Mouse (Mus musculus): ENCODE results near the gene Sdr42e1. TPM values are rescaled to one million over a fixed set of nuclear protein-coding genes. Genes with fewer than 3 reads are reported as not detected.

The Sdr42e1 gene
- total and polyA plus RNA-seq, 3 experiments, result 1.7 to 4.8 (median 2.1) TPM

- DNase-seq, result no peak
- no peak for TF ChIP-seq EP300 (IDR thresholded peaks at IDR 0.05; ENCODE audit: insufficient read depth, low read depth, low read length)
- TF ChIP-seq POLR2A (IDR thresholded peaks at IDR 0.05; ENCODE audit: insufficient read depth, low read depth, low read length), result no peak
- TF ChIP-seq CTCF (IDR thresholded peaks at IDR 0.05), result no peak
- no peak overlapping the region for H3K9ac ChIP-seq (ENCODE audit: low read depth, low read length)
These were observed 36.0 kb downstream of the Sdr42e1 start for GRCm38 (mm10) chr8:117637462-117637861.

GRCm38 (mm10) chr8:117634406-117634805 is 39.1 kb downstream of the Sdr42e1 start:
- Histone ChIP-seq H3K9ac (ENCODE audit: low read depth, low read length) (no peak overlapping the region), H3K4me3 (no peak overlapping the region), H3K36me3 (ENCODE audit: control insufficient read depth, insufficient read depth, low read length) (no peaks in the 10 kb centered on the region), H3K4me1 (ENCODE audit: control insufficient read depth, insufficient read depth, low read length) (no peaks in the 10 kb centered on the region), H3K79me2 (replicated peaks; ENCODE audit: control insufficient read depth, insufficient read depth, low read length) (no peaks in the 10 kb centered on the region), H3K27me3 (ENCODE audit: control insufficient read depth, insufficient read depth, low read length) (no peaks in the 10 kb centered on the region), H3K27ac (no peak overlapping the region)
- TF ChIP-seq EP300 (IDR thresholded peaks at IDR 0.05; ENCODE audit: insufficient read depth, low read depth, low read length), result no peak
- no peak for TF ChIP-seq CTCF (IDR thresholded peaks at IDR 0.05)
- no peak for TF ChIP-seq POLR2A (IDR thresholded peaks at IDR 0.05; ENCODE audit: insufficient read depth, low read depth, low read length)
- intact Hi-C loops (cut with DNase I), result no loop called here
- WGBS, result 80% methylated on average over 7 of the region's 7 CpGs
- no peak for DNase-seq

More at GRCm38 (mm10) chr8:117637462-117637861, 36.0 kb downstream of the Sdr42e1 start:
- Histone ChIP-seq H3K27me3 (ENCODE audit: control insufficient read depth, insufficient read depth, low read length) (no peaks in the 10 kb centered on the region), H3K4me3 (no peak overlapping the region), H3K79me2 (replicated peaks; ENCODE audit: control insufficient read depth, insufficient read depth, low read length) (no peaks in the 10 kb centered on the region), H3K4me1 (ENCODE audit: control insufficient read depth, insufficient read depth, low read length) (no peaks in the 10 kb centered on the region), H3K27ac (no peak overlapping the region), H3K36me3 (ENCODE audit: control insufficient read depth, insufficient read depth, low read length) (no peaks in the 10 kb centered on the region)
- intact Hi-C loops (cut with DNase I), result no loop called here
- WGBS, result 56% methylated on average over 3 of the region's 3 CpGs

DNA sequence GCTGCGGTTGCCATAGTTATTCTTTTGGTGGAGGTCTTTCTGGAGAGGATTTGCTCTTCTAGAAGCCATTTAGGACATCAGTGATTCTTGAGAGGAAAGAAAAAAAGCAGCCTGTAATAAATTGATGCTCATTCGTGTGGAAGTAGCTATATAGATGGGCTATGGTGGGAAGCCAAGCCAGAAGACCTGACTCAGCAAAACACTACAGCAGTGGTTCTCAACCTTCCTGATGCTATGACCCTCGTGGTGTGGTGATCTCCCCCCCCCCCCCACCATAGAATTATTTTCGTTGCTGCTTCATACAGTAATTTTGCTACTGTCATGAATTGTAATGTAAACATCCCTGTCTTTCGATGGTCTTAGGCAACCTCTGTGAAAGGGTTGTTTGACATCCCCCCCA is 41.0 kb downstream of the Sdr42e1 start:
- no peak for DNase-seq
- Histone ChIP-seq H3K9ac (ENCODE audit: low read depth, low read length) (no peak overlapping the region), H3K27ac (no peak overlapping the region), H3K36me3 (ENCODE audit: control insufficient read depth, insufficient read depth, low read length) (no peaks in the 10 kb centered on the region), H3K79me2 (replicated peaks; ENCODE audit: control insufficient read depth, insufficient read depth, low read length) (no peaks in the 10 kb centered on the region), H3K4me1 (ENCODE audit: control insufficient read depth, insufficient read depth, low read length) (no peaks in the 10 kb centered on the region), H3K4me3 (no peak overlapping the region), H3K27me3 (ENCODE audit: control insufficient read depth, insufficient read depth, low read length) (no peaks in the 10 kb centered on the region)
- WGBS, result 80% methylated on average over 5 of the region's 5 CpGs
- no peak for TF ChIP-seq CTCF (IDR thresholded peaks at IDR 0.05)
- no peak for TF ChIP-seq POLR2A (IDR thresholded peaks at IDR 0.05; ENCODE audit: insufficient read depth, low read depth, low read length)
- no peak for TF ChIP-seq EP300 (IDR thresholded peaks at IDR 0.05; ENCODE audit: insufficient read depth, low read depth, low read length)
- intact Hi-C loops (cut with DNase I), result no loop called here

DNA sequence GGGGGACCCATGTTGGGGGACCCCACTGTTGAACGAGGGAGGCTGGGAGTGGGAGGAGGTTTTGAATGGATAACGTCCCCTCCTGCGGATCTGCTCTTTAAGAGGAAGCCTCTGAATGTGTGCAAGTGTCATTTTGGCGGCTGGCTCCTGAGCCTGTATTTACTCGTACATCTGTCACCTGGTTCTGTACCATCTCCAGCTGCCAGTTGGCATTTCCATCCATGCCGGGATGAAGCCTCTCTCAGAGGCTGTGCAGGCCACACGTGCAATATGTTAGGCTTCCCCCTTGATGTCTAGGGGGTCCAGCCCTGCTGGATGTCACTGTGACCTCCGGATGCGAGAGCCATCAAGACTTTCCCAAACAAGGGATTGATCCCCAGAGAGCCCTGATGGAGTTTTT is 46.4 kb downstream of the Sdr42e1 start:
- intact Hi-C loops (cut with DNase I), result loop anchor here (10.0 kb wide), 1 partner anchor 1438 kb away; no protein-coding TSS in a partner anchor
- DNase-seq, result no peak
- H3K9ac ChIP-seq (ENCODE audit: low read depth, low read length), result no peak overlapping the region

GRCm38 (mm10) chr8:117626040-117626838 is 47.2 kb downstream of the Sdr42e1 start:
- TF ChIP-seq CTCF (IDR thresholded peaks at IDR 0.05) (peak; percentile 75), POLR2A (IDR thresholded peaks at IDR 0.05; ENCODE audit: insufficient read depth, low read depth, low read length) (no peak), EP300 (IDR thresholded peaks at IDR 0.05; ENCODE audit: insufficient read depth, low read depth, low read length) (0 out of 2 replicates have a peak, but pooled peaks have one; percentile 15)
- Histone ChIP-seq H3K4me1 (ENCODE audit: control insufficient read depth, insufficient read depth, low read length) (no peaks in the 10 kb centered on the region), H3K4me3 (no peak overlapping the region), H3K79me2 (replicated peaks; ENCODE audit: control insufficient read depth, insufficient read depth, low read length) (no peaks in the 10 kb centered on the region), H3K36me3 (ENCODE audit: control insufficient read depth, insufficient read depth, low read length) (no peaks in the 10 kb centered on the region), H3K27me3 (ENCODE audit: control insufficient read depth, insufficient read depth, low read length) (no peaks in the 10 kb centered on the region), H3K27ac (no peak overlapping the region), H3K9ac (ENCODE audit: low read depth, low read length) (no peak overlapping the region)
- intact Hi-C loops (cut with DNase I), result loop anchor here (10.0 kb wide), 1 partner anchor 1439 kb away; no protein-coding TSS in a partner anchor
- DNase-seq, result peak; percentile 21 to 23
- WGBS, result 74% methylated on average over 14 of the region's 14 CpGs

More for the DNA sequence above, 46.4 kb downstream of the Sdr42e1 start:
- no peaks in the 10 kb centered on the region for H3K27me3 ChIP-seq (ENCODE audit: control insufficient read depth, insufficient read depth, low read length)
- no peak overlapping the region for H3K4me3 ChIP-seq
- no peaks in the 10 kb centered on the region for H3K79me2 ChIP-seq (replicated peaks; ENCODE audit: control insufficient read depth, insufficient read depth, low read length)
- H3K36me3 ChIP-seq (ENCODE audit: control insufficient read depth, insufficient read depth, low read length), result no peaks in the 10 kb centered on the region
- no peak overlapping the region for H3K27ac ChIP-seq
- no peaks in the 10 kb centered on the region for H3K4me1 ChIP-seq (ENCODE audit: control insufficient read depth, insufficient read depth, low read length)
- no peak for TF ChIP-seq EP300 (IDR thresholded peaks at IDR 0.05; ENCODE audit: insufficient read depth, low read depth, low read length)
- no peak for TF ChIP-seq CTCF (IDR thresholded peaks at IDR 0.05)
- no peak for TF ChIP-seq POLR2A (IDR thresholded peaks at IDR 0.05; ENCODE audit: insufficient read depth, low read depth, low read length)
- 74% methylated on average over 9 of the region's 9 CpGs for WGBS

DNA sequence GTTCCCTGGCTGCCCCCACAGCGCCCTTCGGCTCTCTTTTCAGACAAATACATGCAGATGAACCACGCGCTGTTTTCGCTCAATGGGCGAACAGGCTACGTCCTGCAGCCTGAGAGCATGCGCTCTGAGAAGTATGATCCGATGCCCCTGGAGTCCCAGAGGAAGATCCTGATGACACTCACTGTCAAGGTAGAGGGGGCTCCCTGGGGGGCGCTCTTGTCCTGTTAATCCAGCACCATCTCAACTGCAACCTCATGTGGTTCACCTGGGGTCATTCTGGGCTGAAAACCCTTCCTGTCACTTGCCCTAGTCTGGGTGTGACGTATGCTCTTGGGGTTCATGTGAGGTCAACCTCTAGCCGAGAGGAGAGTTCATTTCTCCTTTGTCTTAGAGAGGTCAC is 60.6 kb downstream of the Sdr42e1 start:
- H3K27ac ChIP-seq, result no peak overlapping the region
- H3K27me3 ChIP-seq (ENCODE audit: control insufficient read depth, insufficient read depth, low read length), result no peaks in the 10 kb centered on the region
- no peaks in the 10 kb centered on the region for H3K4me1 ChIP-seq (ENCODE audit: control insufficient read depth, insufficient read depth, low read length)
- H3K79me2 ChIP-seq (replicated peaks; ENCODE audit: control insufficient read depth, insufficient read depth, low read length), result no peaks in the 10 kb centered on the region
- whole genome bisulfite sequencing, result 81% methylated on average over 12 of the region's 12 CpGs
- DNase-seq, result no peak
- no peak overlapping the region for H3K4me3 ChIP-seq
- no peak overlapping the region for H3K9ac ChIP-seq (ENCODE audit: low read depth, low read length)
- TF ChIP-seq EP300 (IDR thresholded peaks at IDR 0.05; ENCODE audit: insufficient read depth, low read depth, low read length), result no peak
- no peaks in the 10 kb centered on the region for H3K36me3 ChIP-seq (ENCODE audit: control insufficient read depth, insufficient read depth, low read length)
- intact Hi-C loops (cut with DNase I), result no loop called here

Other genes starting within 250 kb of the Sdr42e1 start
- gene Plcg2, start 175.4 kb downstream of the Sdr42e1 start, total RNA-seq (2021), result 1 to 10 TPM; 5.6 to 5.8 TPM
- 4.5 and 5.4 TPM in 2 replicates for gene Plcg2, start 175.4 kb downstream of the Sdr42e1 start, polyA plus RNA-seq (2012; rRNA removed)
- gene Hsd17b2, start 28.2 kb upstream of the Sdr42e1 start, total RNA-seq (2021), result not detected
- gene Hsd17b2, start 28.2 kb upstream of the Sdr42e1 start, polyA plus RNA-seq (2012; rRNA removed), result not detected in 2 replicates
- 1 to 10 TPM; 8.4 to 8.9 TPM for gene Mphosph6, start 128.3 kb upstream of the Sdr42e1 start, total RNA-seq (2021)
- 3.9 and 7.2 TPM in 2 replicates for gene Mphosph6, start 128.3 kb upstream of the Sdr42e1 start, polyA plus RNA-seq (2012; rRNA removed)

All from heart, adult 2 months (tissue).